Mouse (Mus musculus) CD4-positive, CD25-positive, alpha-beta regulatory T cell, adult 2 months (primary cell): Measurements from ENCODE around the gene Tbc1d2b.

ENCODE experiments used
- DNase-seq: peaks from one replicate; pipeline ENCODE4 v3.0.0-alpha.2; 2012; ENCODE audit warnings: low read depth, low spot score

Tbc1d2b gene

DNA sequence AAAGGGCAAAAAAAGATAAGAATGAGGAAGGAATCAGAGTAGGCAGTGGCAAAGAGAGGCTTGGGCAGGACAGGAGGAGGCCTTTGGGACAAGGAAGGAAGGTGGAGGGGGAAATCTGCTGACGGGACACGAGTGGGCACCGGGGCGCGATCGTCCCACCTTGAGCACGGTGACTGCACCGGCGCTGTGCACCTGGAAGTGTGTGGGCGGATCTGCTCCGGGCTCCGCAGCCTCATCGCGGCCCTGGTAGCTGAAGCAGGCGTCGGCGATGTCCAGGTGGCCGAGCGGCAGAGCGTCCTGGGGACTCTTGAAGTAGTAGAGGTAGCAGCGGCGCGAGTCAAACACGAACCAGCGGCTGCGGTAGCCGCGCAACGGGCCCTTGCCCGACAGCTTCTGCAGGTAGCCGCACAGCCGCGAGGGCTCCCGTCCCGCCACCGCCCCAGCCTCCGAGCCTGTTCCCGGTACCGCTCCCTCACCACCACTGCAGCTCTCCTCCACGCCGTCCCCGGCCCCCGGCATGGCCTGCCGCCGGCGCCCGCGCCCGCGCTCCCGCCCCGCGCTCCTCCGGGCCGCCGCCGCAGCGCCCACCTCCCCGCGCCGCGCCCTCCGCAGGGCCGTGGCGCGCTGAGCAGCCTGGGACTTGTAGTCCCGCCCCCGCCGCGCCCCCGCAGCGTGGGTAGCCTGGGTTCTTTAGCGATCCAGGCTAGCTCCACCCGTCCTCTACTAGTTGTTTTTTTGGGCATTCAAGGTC is at the start of gene Tbc1d2b:
Gene Tbc1d2b, minus strand, starts transcription at position 612 of the 751 bp plus-strand sequence.
- DNase-seq, result peak; percentile 81

GRCm38 (mm10) chr9:90316300-90316699 is 45.7 kb upstream of the Tbc1d2b start:
- DNase-seq, result peak; percentile 23

DNA sequence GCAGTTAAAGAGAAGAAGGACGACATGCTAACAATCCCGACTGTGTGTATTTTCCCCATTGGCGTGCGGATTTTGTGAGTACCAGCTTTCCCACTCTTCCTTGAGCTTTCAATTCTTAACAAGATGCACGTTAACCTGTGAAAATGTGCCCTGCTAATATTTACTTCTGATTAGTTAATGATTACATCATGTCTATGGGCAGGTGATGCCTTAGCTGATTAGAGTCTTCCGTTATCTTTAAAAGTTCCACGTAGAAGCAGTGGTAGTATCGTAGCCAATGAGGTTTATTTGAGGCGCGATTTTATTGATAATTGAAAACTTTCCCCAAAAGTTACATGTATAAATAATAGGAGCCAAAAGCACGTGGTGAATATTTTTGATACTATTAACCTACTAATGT is 45.1 kb upstream of the Tbc1d2b start:
- no peak for DNase-seq

DNA sequence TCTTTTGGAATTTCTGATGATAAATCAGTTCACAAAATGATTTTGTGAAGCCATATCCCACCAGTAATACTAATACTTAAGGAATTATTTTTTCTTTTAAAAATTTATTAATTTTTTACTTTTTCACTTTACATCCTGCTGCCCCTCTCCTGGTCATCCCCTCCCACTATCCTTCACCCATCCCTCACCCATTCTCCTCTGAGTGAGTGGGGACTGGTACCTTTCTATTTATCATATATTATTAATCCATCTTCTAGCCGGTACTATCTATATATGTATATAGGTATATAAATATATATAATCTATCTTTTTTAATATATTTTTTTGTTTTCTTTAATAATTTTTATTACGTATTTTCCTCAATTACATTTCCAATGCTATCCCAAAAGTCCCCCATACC is 33.6 kb upstream of the Tbc1d2b start:
- no peak for DNase-seq

GRCm38 (mm10) chr9:90303101-90303835 is 32.7 kb upstream of the Tbc1d2b start:
- DNase-seq, result no peak

DNA sequence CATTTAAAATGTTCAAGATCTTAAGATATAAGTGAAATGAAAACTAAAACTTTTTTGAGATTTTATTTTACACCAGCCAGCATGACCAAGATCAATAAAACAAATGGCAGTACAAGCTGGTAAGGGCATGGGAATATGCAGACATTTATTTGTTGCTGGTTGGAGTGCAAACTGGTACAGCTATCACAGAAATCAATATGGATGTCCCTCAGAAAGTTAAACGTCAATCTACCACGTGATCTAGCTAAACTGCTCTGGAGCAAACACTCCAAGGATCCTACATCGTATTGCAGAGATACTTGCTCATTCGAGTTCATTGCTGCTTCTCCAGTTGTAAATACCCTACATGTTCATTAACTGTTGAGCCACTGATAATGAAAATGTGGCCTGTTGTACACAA is 32.1 kb upstream of the Tbc1d2b start:
- DNase-seq, result no peak

DNA sequence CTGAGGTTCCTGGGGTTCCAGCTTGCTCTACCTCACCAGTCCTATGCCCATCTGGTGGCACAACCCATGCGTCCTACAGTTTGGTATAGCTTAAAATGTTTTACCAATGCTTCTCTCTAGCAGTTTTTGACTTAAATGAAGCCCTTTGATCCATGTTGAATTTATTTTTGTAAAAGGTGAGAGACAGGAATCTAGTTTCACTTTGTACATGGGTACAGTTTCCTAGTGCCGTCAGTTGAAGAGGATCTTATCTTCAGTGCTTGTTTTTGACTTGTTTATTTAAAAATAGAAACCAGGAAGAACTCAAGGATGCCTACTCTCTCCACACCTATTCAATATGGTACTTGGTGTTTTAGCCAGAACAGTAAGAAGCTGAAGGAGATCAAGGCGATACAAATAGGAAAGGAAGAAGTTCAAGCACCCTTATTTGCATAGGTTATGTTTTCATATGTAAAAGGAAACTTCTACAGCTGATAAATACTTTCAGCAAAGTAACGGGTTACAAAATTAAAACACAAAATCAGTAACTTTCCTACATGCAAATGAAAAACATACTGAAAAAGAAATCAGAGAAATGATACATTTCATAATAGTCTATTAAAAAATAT is 30.6 kb upstream of the Tbc1d2b start:
- DNase-seq, result peak; percentile 23

DNA sequence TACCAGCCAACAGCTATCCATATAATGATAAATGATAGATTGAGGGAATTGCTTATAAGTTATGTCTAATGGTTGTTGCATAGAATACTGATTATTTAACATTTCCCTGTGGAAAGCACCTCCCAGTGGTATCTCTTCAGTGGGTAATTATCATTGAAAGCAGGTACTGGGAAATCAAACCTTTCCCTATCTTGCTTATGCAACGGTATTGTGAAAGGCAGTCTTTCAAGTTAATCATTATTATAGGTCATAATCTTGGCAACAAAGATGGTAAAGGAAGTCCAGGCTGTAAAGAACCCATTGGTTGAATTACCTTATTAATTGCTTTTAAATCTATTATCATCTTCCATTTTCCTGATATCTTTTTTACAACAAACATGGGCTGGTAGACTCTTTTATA is 27.0 kb upstream of the Tbc1d2b start:
- DNase-seq, result no peak

DNA sequence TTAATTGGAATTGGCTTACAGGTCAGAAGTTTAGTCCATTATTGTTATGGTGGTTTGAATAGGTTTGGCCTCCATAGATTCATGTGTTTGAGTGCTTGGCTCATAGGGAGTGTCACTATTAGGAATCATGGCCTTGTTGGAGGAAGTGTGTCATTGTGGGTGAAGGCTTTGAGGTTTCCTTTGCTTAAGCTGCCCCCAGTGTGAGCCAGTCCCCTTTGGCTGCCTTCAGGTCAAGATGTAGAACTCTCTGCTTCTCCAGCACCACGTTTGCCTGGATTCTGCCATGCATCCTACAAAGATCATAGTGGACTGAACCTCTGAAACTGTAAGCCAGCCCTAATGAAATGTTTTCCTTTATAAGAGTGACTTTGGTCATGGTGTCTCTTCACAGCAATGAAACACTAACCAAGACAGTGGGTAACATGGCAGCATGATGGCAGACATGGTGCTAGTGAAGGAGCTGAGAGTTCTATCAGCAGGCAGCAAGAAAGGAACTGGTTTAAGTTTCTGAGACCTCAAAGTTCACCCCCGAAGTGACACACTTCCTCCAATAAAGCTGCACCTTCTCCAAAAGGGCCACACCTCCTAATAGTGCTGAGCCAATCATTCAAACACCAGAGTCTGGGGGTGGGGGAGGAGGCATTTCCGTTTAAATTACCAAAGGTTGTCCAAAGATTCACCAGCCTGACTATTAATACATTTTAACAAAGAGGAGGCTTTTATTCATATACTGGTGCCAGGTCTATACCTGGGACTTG is 23.2 kb upstream of the Tbc1d2b start:
- no peak for DNase-seq

DNA sequence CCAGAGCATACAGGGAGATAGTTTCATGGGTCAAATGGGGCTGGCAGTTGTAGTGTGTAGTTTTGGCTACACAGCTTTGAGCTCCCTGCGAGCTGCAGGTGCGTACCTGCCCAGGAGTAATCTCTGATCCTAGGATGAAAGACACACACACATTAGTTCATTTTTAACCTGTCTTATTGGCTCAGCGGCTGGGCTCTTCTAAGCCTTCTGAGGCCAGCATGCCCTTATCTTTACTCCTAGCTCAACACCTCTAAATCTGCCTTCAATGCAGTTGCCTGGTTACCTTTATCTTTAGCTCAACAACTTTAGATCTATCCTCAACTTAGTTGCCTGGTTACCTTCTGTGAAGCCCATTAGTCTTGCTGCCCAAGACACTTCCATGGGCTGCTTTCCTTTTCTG is 7.8 kb upstream of the Tbc1d2b start:
- DNase-seq, result no peak

- no peak for DNase-seq
These were observed 7.3 kb upstream of the Tbc1d2b start for GRCm38 (mm10) chr9:90277884-90278283.

- DNase-seq, result no peak
These were observed 6.2 kb upstream of the Tbc1d2b start for GRCm38 (mm10) chr9:90276779-90277178.

- no peak for DNase-seq
These were observed 5.3 kb upstream of the Tbc1d2b start for GRCm38 (mm10) chr9:90275906-90276305.

GRCm38 (mm10) chr9:90275500-90275899 is 4.9 kb upstream of the Tbc1d2b start:
- DNase-seq, result no peak

- no peak for DNase-seq
These were observed 3.9 kb upstream of the Tbc1d2b start for GRCm38 (mm10) chr9:90274516-90274915.

DNA sequence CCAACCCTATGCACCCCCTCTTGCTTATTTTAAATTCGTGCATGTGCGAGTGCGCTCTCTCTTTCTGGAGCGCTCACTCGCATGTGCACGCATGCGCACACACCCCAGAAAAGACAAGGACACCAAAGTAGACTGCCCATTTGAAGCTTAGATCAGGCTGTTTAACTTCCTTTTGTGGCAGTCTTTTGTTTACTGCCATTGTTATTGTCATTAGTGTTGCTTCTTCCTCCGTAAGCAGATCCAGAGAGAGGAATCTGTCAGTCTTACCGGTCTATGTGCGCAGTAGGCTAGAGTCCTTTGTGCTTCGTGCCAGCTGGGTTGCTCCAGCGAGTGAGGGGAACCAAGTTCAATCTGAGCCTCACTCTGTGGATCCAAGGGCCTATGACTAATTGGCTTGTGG is 1.7 kb upstream of the Tbc1d2b start:
- DNase-seq, result no peak

DNA sequence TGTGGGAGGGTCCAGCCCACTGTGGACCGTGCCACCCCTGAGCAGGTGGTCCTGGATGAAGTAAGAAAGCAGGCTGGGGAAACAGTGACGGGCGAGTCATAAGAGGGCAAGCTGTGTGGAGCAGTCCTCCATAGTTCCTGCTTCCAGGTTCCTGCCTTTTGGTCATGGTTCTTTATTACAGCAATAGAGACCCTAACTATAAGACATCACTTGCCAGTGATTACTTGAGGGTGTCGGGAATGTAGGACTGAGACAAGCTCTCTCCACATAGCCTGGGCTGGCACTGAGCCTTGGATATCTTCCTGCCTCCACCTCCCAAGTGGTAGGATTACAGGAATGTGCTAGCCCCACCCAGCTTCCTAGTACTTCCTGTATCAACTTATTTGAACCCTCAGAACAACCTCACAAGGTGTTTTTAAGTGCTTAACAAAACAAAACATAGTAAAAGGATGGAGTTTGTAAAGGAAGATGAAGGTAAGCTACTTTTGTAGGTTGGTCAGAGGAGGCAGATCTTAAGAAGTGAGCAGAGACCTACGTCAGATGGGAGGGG is 1.0 kb upstream of the Tbc1d2b start:
- DNase-seq, result no peak

DNA sequence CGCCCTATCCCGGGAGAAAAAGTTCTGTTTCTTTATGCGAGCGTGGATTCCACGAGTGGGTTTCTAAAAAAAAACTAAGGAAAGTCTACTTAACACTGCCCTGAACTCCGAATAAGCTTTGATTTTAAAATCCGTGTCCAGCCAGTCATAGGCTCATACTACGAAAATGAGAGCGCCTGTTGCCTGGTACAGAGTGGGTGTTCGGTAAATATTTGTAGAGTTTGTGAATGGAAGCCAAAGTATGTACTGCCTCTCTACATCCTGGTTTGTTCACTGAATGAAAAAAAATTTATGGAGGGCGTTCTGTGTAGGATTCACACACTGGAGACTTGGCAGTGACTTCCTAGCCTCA is 316 bp upstream of the Tbc1d2b start:
- DNase-seq, result peak; percentile 22

GRCm38 (mm10) chr9:90269011-90269681 is 1.5 kb downstream of the Tbc1d2b start:
- peak; percentile 54 for DNase-seq

GRCm38 (mm10) chr9:90266926-90267325 is 3.7 kb downstream of the Tbc1d2b start:
- DNase-seq, result no peak

DNA sequence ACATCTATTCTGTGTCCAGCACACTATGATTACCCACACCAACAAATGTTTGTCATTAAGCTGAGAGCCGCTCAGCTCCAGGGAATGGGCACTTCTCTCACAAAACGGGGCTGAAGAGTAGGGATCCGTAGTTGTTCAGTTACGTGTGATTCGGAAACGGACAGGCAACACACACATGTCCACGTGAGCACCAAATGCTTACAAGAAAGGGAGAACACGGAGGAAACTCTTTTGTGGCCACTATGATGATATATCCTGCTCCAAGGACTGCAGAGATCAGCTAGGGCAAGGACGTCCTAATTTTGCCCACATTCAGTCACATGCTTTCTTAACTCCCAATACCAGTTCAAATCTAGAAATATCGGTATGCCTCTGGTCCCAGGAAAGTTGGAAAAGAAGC is 4.5 kb downstream of the Tbc1d2b start:
- no peak for DNase-seq
